Mouse (Mus musculus): Measurements from ENCODE around the gene Axl.

GRCm38 (mm10) chr7:25789129-25789440 is 580 bp upstream of the Axl start:
- no peak for TF ChIP-seq POLR2A (IDR thresholded peaks at IDR 0.05; ENCODE audit: control insufficient read depth, extremely low read depth, insufficient read depth, low read length, poor library complexity)
- no peak for TF ChIP-seq CTCF (IDR thresholded peaks at IDR 0.05; ENCODE audit: borderline replicate concordance, control insufficient read depth, extremely low read depth, insufficient read depth, low read length, poor library complexity)
